Mouse (Mus musculus) lung, embryonic 15.5 days (tissue): ENCODE results near the gene Speer4c. TPM values are rescaled to one million over a fixed set of nuclear protein-coding genes. Genes with fewer than 3 reads are reported as not detected.
A peak's percentile ranks its signal among the peaks of the same experiment; 100 is the strongest.
"Not testable (repeated sequence)": the region's sequence is repeated elsewhere in the genome, so short reads cannot be mapped to it uniquely, and the experiment has no call there.

Experiments
- ATAC-seq: fragments of 200-750 bp; cut with Nextera tagmentation; 2 replicates; pipeline ENCODE4 v1.8.0; 2017; ENCODE audit warnings: moderate number of reproducible peaks, borderline replicate concordance; ENCODE audit not compliant: low FRiP score, low TSS enrichment; ENCODE audit errors: extremely low read depth
- H3K27ac ChIP-seq: fragments of 300-500 bp; sonication (generic); 2 replicates; pipeline ENCODE4 v1.5.1; 2015; ENCODE audit warnings: moderate library complexity, mild to moderate bottlenecking, inconsistent platforms
- H3K27me3 ChIP-seq: fragments of 300-500 bp; sonication (generic); 2 replicates; pipeline ENCODE4 v1.6.1; 2015; ENCODE audit warnings: inconsistent platforms
- H3K36me3 ChIP-seq: fragments of 300-500 bp; sonication (generic); 2 replicates; pipeline ENCODE4 v1.6.1; 2015; ENCODE audit warnings: inconsistent platforms
- H3K4me1 ChIP-seq: fragments of 300-500 bp; sonication (generic); 2 replicates; pipeline ENCODE4 v1.6.1; 2015; ENCODE audit warnings: inconsistent platforms
- H3K4me2 ChIP-seq: fragments of 300-500 bp; sonication (generic); 2 replicates; pipeline ENCODE4 v1.6.1; 2015; ENCODE audit warnings: inconsistent platforms, mild to moderate bottlenecking, moderate library complexity
- H3K4me3 ChIP-seq: fragments of 300-500 bp; sonication (generic); 2 replicates; pipeline ENCODE4 v1.5.1; 2015; ENCODE audit warnings: mild to moderate bottlenecking, inconsistent platforms
- H3K9ac ChIP-seq: fragments of 300-500 bp; sonication (generic); 2 replicates; pipeline ENCODE4 v1.6.1; 2015; ENCODE audit warnings: inconsistent platforms
- H3K9me3 ChIP-seq: fragments of 300-500 bp; sonication (generic); 2 replicates; pipeline ENCODE4 v1.6.1; 2016; ENCODE audit warnings: inconsistent platforms
- WGBS: fragments of 180-500 bp; shearing (Covaris S2); methylation state at CpG from one replicate; pipeline ENCODE4 v1.1.7; 2015; 5-methylcytosine and 5-hydroxymethylcytosine counted together
- polyA plus RNA-seq: library from polyadenylated mRNA; unstranded; fragments of >200 nt; fragmentation: Nextera tagmentation; extraction: Ambion mirVana; gene quantifications from 2 replicates; pipeline ENCODE4 v1.2.1, GENCODE M21; 2015

Speer4c gene
- polyA plus RNA-seq, result not detected in 2 replicates

DNA sequence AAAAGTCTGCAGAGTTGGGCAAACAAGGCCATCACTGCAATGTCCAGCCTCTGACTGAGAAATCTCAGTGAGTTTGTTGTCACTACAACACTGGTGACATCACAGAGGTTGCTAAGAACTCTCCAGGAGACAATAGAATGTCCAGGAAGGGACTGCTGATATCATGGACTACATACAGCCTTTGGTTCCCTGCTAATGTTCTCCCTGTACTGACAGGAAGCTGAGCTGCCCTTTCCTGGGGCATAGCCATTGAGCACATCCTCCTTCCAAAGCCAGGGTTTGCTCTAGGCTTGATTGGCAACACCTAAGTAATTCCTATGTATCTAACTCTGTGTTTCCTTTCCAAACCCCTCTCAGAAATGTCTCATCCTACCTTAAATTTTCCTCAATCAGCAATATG is at the start of gene Speer4c:
TSS of gene Speer4c (minus strand) at position 101 of the 400 bp plus-strand sequence.
- H3K27me3 ChIP-seq, ATAC-seq, H3K4me2 ChIP-seq, H3K4me1 ChIP-seq, H3K9ac ChIP-seq, H3K27ac ChIP-seq, H3K4me3 ChIP-seq, H3K9me3 ChIP-seq, H3K36me3 ChIP-seq: not testable (repeated sequence)

DNA sequence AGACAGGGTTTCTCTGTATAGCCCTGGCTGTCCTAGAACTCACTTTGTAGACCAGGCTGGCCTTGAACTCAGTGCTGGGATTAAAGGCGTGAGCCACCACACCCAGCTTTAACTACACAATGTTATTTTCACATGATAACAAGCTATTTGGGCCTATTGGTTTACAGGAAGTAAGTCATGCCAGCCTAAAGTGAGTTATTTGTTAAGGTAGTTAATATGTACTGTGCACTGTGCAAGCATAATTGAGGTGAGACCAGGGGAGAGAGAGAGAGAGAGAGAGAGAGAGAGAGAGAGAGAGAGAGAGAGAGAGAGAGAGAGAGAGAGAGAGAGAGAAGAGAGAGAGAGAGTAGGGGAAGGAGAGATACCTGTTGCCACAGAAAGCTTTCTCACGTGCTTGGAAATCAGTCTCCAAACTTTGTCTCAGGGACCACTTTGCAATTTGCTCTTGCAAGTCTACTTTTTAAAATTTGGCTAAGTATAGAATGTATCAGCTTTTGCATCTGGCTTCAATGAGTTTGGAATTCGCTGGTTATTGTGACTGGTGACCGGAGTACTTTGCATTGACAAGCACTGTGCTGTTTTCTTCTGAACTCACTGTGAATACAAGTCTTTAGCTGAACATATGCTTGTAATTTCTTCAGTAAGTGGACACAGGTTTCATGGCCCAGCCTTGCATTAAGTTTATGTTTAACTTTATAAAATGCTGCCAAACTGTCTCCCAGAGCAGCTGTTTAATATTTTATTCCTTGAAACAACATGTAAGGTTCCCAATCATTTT is 33.6 kb upstream of the Speer4c start:
- no peak overlapping the region for H3K9ac ChIP-seq
- H3K4me2 ChIP-seq, result no peak overlapping the region
- 76% methylated on average over 4 of the region's 4 CpGs for WGBS
- H3K36me3 ChIP-seq, result no peaks in the 10 kb centered on the region
- H3K27me3 ChIP-seq, result no peaks in the 10 kb centered on the region
- ATAC-seq, result no peak
- no peaks in the 10 kb centered on the region for H3K4me1 ChIP-seq
- H3K9me3 ChIP-seq, result no peaks in the 10 kb centered on the region
- H3K4me3 ChIP-seq, result no peak overlapping the region
- H3K27ac ChIP-seq, result no peak overlapping the region

DNA sequence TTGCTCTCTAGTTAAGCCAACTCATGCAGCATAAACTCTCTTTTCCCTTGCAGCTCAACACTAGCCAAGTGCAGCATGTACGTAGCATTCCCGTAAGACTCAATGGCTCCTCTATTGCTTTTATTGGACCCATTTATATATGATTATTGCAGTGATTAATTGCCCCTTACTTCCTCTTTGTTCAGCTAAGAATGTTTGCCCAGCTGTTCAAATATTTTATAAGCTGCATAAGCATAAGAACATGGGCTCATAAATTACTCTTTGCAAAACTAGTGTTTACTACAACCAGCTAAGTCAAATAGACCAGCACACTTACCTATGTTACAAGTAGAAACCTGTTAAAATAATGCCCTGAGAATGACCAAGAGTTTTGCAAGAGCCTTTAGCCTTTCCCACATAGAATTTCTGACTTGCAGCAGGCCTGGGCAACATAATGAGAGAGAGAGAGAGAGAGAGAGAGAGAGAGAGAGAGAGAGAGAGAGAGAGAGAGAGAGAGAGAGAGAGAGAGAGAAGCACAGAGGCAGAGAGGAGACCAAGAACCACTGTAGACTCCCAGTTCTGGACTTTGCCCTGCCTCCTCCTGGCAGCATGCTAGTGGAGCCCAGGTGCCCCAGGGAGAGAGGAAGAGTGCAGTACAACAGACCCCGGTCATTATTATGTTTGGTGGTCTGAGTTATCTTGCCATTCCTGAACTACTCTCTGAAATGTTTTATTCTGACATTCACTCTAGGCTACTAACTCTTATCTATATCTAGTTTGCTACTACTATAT is 20.2 kb upstream of the Speer4c start:
- WGBS, result 64% methylated on average over 3 of the region's 3 CpGs
- Histone ChIP-seq H3K9ac (no peak overlapping the region), H3K36me3 (no peaks in the 10 kb centered on the region), H3K9me3 (no peaks in the 10 kb centered on the region), H3K27me3 (no peaks in the 10 kb centered on the region), H3K4me2 (no peak overlapping the region), H3K4me3 (no peak overlapping the region), H3K27ac (no peak overlapping the region), H3K4me1 (no peaks in the 10 kb centered on the region)
- ATAC-seq, result peak; percentile 52; the same call in 1 of the 2 replicates

DNA sequence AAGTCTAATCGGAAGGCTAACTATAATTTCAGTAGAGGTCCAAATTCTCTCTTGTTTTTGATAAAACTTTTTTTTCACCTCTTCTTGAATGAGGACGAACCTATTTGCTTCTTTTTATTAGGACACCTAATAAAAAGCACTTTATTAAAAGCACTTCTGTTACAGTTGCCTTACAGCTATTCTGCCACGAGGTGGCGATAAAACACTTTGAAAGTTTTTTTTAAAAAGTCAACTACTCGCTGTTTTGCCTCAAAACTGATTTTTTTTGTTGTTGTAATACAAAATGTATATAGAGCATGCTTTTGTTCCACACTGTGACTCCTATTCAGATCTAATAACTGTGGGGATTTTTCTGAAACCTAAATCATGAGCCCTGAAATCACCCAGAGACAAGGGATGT is 11.2 kb downstream of the Speer4c start:
- not testable (repeated sequence) for H3K27ac ChIP-seq, H3K4me2 ChIP-seq, H3K9ac ChIP-seq, H3K4me1 ChIP-seq, ATAC-seq, H3K9me3 ChIP-seq, H3K27me3 ChIP-seq, H3K36me3 ChIP-seq, H3K4me3 ChIP-seq
- whole genome bisulfite sequencing, result 23% methylated on average over 5 of the region's 5 CpGs

DNA sequence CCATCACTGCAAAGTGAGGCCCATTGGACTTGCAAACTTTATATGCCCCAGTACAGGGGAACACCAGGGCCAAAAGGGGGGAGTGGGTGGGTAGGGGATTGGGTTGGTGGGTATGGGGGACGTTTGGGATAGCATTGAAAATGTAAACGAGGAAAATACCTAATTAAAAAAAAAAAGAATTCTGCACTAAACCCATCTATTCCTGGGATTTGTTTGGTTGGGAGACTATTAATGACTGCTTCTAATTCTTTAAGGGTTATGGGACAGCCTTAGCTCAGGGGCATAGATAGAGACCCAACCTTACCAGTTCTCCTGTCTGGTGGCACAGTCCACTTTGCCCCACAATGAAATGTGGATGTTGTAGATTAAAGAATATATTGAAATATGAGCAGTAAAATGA is 16.4 kb downstream of the Speer4c start:
- H3K9ac ChIP-seq, H3K9me3 ChIP-seq, ATAC-seq, H3K4me1 ChIP-seq, H3K4me3 ChIP-seq, H3K4me2 ChIP-seq, H3K27ac ChIP-seq, H3K27me3 ChIP-seq, H3K36me3 ChIP-seq: not testable (repeated sequence)
- WGBS, result 41% methylated on average over 2 of the region's 2 CpGs

DNA sequence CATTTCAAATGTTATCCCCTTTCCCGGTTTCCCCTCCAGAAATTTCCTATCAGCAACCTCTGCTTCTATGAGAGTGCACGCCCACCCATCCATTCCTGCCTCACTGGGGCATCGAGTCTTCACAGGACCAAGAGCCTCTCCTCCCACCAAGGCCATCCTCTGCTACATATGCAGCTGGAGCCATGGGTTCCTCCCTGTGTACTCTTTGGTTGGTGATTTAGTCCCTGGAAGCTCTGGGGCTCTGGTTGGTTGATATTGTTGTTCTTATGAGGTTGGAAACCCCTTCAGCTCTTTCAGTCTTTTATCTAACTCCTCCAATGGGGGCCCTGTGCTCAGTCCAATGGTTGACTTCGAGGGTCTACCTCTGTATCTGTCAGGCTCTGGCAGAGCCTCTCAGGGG is 22.2 kb downstream of the Speer4c start:
- not testable (repeated sequence) for H3K9me3 ChIP-seq, H3K9ac ChIP-seq, ATAC-seq, H3K4me2 ChIP-seq, H3K4me1 ChIP-seq, H3K4me3 ChIP-seq, H3K27ac ChIP-seq, H3K27me3 ChIP-seq, H3K36me3 ChIP-seq
- 73% methylated on average over 4 of the region's 4 CpGs for WGBS

DNA sequence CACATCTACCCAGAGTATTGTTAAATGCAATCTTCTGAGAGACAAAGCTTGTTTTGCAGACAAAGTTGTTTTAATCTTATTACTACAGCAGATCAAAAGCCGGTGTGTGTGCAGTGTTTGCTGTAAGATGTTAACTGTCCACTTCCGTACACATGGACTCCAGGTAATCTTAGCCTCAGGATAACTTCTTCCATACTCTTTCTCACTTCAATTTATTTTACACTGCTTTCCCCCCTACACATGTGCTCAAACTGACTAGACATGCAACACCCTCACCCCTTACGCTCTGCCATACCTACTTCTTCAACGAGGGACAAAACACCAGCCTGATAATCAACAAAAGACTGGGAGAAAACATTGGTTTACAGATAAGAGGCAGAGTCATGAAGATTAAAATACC is 23.2 kb downstream of the Speer4c start:
- not testable (repeated sequence) for H3K4me2 ChIP-seq, ATAC-seq, H3K4me1 ChIP-seq, H3K4me3 ChIP-seq, H3K9ac ChIP-seq, H3K36me3 ChIP-seq, H3K27ac ChIP-seq, H3K27me3 ChIP-seq, H3K9me3 ChIP-seq
- WGBS, result 70% methylated on average over 4 of the region's 4 CpGs

DNA sequence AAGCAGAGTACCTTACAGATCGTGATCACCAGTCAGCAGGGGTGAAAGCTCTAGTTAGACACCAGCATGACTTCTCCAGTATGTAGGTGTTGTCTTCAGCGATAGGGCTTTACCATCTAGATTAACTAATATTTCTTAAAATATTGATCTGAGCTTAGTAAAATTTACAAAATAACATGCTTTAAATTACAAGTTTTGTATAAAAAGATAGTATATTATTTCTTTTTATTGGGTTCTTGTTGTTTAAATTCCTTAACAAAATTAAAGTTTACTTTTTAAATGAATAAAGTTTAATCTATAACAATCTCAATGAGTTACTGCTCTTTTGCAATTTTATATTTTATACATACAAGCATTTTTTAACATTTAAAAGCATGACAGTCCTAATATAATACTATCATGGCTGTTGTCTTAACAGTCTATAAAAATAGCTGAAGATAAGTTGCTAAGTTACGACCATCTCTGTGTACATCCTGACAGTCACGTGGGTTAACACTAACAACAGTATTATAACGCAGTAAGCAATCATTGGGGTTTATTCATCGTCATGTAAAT is 24.3 kb downstream of the Speer4c start:
- not testable (repeated sequence) for H3K4me3 ChIP-seq, H3K9ac ChIP-seq, H3K36me3 ChIP-seq, H3K9me3 ChIP-seq, H3K4me2 ChIP-seq, H3K27ac ChIP-seq, H3K27me3 ChIP-seq, H3K4me1 ChIP-seq
- WGBS, result 62% methylated on average over 6 of the region's 6 CpGs
- ATAC-seq, result peak; percentile 75; the same call in 1 of the 2 replicates

DNA sequence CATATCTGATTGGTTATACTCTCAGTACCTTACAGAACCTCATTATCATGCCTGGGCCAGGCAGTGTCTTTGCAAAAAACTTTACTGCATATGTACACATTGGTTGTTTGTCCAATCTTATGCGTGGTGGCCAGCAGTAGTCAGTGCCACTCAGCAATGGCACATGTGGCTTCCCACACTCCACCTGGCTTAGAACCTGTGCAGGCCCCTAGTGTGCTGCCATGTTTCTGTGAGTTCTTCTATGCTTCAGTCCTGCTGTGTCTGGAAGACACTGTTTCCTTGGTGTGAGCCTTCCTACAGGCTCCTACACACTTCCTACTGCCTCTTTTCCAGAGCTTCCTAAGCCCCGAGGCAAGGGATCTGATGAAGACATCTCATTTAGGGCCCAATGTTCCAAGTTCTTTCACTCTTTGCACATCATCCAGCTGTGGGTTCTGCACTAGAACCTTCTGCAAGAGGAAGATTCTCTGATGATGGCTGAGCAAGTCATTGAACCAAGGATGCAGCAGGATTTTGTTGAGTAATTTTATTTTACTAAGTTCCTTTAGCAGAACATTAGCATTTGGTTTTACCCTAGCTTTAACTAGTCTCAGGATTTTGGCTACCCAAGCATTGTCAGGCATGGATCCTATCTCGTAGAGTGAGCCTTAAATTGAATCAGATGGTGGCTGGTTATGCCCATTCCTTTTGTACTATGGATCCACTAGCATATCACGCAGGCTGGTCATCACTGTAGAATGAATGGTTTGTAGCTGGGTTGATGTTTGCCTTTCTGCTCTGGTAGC is 25.0 kb downstream of the Speer4c start:
- peak; percentile 83 for ATAC-seq
- H3K27me3 ChIP-seq, H3K36me3 ChIP-seq, H3K4me2 ChIP-seq, H3K27ac ChIP-seq, H3K9me3 ChIP-seq, H3K4me1 ChIP-seq, H3K9ac ChIP-seq, H3K4me3 ChIP-seq: not testable (repeated sequence)
- WGBS, result 64% methylated on average over 4 of the region's 4 CpGs

DNA sequence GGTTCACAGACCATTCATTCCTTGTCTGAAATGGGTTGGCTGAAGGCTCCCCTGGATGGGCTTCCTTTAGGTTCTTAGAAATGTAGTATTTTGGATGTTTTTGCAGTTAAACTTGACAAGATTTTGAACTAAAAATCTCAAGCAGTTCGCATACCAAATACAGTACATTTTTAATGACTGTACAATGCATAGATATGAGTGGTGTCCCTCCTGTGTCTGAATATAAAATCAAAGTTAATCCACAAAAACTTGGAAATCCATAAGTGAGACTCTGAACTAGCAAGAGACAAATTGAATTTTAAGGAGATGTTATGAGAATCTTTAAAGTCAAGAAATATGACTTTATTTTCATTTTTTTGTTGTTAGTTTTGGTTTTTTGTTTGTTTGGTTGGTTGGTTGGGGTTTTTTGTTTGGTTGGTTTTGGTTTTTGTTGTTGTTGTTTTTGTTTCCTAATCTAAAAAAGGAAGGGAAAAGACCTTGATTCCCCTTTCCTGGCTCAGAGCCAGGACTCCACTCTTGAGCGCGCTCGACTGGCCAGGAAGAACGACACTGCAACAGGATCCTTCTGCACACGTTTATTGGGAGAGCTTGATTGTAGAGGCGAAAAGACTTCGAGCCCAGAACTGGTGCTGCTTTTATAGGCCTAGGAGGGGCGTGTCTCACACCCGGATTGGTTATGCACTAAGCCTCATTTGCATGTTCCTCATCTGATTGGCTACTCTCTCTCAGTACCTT is 32.6 kb downstream of the Speer4c start:
- not testable (repeated sequence) for H3K4me3 ChIP-seq, H3K27ac ChIP-seq, H3K4me1 ChIP-seq, H3K36me3 ChIP-seq, H3K27me3 ChIP-seq, H3K4me2 ChIP-seq, H3K9ac ChIP-seq, H3K9me3 ChIP-seq
- peak; percentile 75; the same call in 1 of the 2 replicates for ATAC-seq
- 77% methylated on average over 8 of the region's 10 CpGs for WGBS
